Mouse (Mus musculus) forebrain, postnatal 0 days (tissue): Measurements from ENCODE around the gene Atg9a. TPM values are rescaled to one million over a fixed set of nuclear protein-coding genes. Genes with fewer than 3 reads are reported as not detected.

ENCODE experiments used
- ATAC-seq: fragments of 200-750 bp; cut with Nextera tagmentation; 2 replicates; pipeline ENCODE4 v1.8.0; 2017; ENCODE audit warnings: mild to moderate bottlenecking, moderate library complexity
- DNase-seq: peaks from one replicate; pipeline ENCODE4 v3.0.0-alpha.2; 2015
- H3K27ac ChIP-seq: fragments of 300-500 bp; sonication (generic); 2 replicates; pipeline ENCODE4 v1.5.1; 2014; ENCODE audit warnings: low read depth, mild to moderate bottlenecking, antibody characterized with exemption, low read length, moderate library complexity, mixed read lengths
- H3K27me3 ChIP-seq: fragments of 300-500 bp; sonication (generic); 2 replicates; pipeline ENCODE4 v1.6.1; 2014; ENCODE audit warnings: mild to moderate bottlenecking, low read length, mixed read lengths; ENCODE audit not compliant: insufficient read depth
- H3K36me3 ChIP-seq: fragments of 300-500 bp; sonication (generic); 2 replicates; pipeline ENCODE4 v1.6.1; 2014; ENCODE audit warnings: mild to moderate bottlenecking, moderate library complexity; ENCODE audit not compliant: insufficient read depth
- H3K4me1 ChIP-seq: fragments of 300-500 bp; sonication (generic); 2 replicates; pipeline ENCODE4 v1.6.1; 2014; ENCODE audit warnings: antibody characterized with exemption; ENCODE audit not compliant: insufficient read depth
- H3K4me2 ChIP-seq: fragments of 300-500 bp; sonication (generic); 2 replicates; pipeline ENCODE4 v1.6.1; 2014; ENCODE audit warnings: low read depth, mild to moderate bottlenecking, moderate library complexity
- H3K4me3 ChIP-seq: fragments of 300-500 bp; sonication (generic); 2 replicates; pipeline ENCODE4 v1.5.1; 2014; ENCODE audit warnings: low read depth, low read length, mixed read lengths
- H3K9ac ChIP-seq: fragments of 300-500 bp; sonication (generic); 2 replicates; pipeline ENCODE4 v1.6.1; 2014; ENCODE audit warnings: mild to moderate bottlenecking
- H3K9me3 ChIP-seq: fragments of 300-500 bp; sonication (generic); 2 replicates; pipeline ENCODE4 v1.6.1; 2016; ENCODE audit warnings: low read length
- CTCF ChIP-seq: sonication (generic); IDR thresholded peaks from 2 replicates; pipeline ENCODE4 v1.5.1; 2016; ENCODE audit warnings: antibody characterized with exemption, control low read depth, low read depth
- WGBS: fragments of 180-500 bp; shearing (Covaris S2); extraction: QIAGEN DNeasy Blood & Tissue Kit; methylation state at CpG from one replicate; pipeline ENCODE4 v1.1.7; 2014; 5-methylcytosine and 5-hydroxymethylcytosine counted together
- polyA plus RNA-seq: library from polyadenylated mRNA; unstranded; fragments of >200 nt; fragmentation: Nextera tagmentation; extraction: Ambion mirVana; gene quantifications from 2 replicates; pipeline ENCODE4 v1.2.1, GENCODE M21; 2015
- total RNA-seq: library from RNA; depleted of rRNA; stranded (reverse); fragments of >200 nt; gene quantifications from 2 replicates; pipeline ENCODE4 v1.2.3, GENCODE M21; 2014

Atg9a gene
- total and polyA plus RNA-seq, 2 experiments from 2014 or later = 57.9 to 76.1 TPM

DNA sequence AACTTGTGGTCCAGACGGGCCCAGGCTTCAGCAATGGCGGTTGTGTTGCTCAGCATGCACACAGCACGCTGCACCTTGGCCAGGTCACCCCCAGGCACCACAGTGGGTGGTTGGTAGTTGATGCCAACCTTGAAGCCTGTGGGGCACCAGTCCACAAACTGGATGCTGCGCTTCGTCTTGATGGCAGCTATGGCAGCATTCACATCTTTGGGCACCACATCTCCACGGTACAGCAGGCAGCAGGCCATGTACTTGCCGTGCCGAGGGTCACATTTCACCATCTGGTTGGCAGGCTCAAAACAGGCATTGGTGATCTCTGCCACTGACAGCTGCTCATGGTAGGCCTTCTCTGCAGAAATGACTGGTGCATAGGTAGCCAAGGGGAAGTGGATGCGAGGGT, 23.8 kb upstream of the Atg9a start:
- DNase-seq = no peak
- 90% methylated on average over 9 of the region's 9 CpGs for WGBS
- no peak for TF ChIP-seq CTCF

DNA sequence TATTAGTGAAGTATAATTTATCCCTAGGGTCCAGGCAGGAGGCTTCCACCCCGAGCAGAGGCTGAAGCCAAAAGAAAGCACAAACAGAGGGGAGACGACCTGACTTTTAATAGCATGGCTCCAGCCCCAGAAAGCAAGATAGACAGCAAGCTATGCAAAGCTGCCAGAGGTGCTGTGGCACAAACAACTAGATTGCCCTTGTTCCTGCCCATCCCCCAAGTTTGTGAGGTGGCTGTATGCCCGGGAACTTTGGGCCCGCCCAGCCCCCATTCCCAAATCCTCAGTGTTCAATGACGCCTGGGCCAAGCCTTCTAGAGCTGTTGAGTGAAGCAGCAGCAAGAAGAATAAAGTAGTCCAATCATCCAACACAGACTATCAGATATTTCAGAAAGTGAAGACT, 22.9 kb upstream of the Atg9a start:
- Histone ChIP-seq H3K4me3 (no peak overlapping the region), H3K9ac (no peak overlapping the region), H3K27ac (no peak overlapping the region), H3K4me2 (no peak overlapping the region), H3K4me1 (peaks cover 13% of the 10 kb centered on the region), H3K27me3 (peaks cover 3% of the 10 kb centered on the region; the same call in 1 of the 2 replicates), H3K9me3 (no peaks in the 10 kb centered on the region), H3K36me3 (peaks cover 38% of the 10 kb centered on the region)
- ATAC-seq (no peak), DNase-seq (no peak)
- 61% methylated on average over 5 of the region's 5 CpGs for WGBS
- TF ChIP-seq CTCF = no peak

More for the DNA sequence above, 23.8 kb upstream of the Atg9a start:
- peaks cover 13% of the 10 kb centered on the region for H3K4me1 ChIP-seq
- no peak overlapping the region for H3K4me2 ChIP-seq
- no peak overlapping the region for H3K9ac ChIP-seq
- H3K4me3 ChIP-seq = no peak overlapping the region
- H3K9me3 ChIP-seq = no peaks in the 10 kb centered on the region
- H3K27me3 ChIP-seq = peaks cover 12% of the 10 kb centered on the region
- ATAC-seq = no peak
- no peak overlapping the region for H3K27ac ChIP-seq
- peaks cover 38% of the 10 kb centered on the region for H3K36me3 ChIP-seq

DNA sequence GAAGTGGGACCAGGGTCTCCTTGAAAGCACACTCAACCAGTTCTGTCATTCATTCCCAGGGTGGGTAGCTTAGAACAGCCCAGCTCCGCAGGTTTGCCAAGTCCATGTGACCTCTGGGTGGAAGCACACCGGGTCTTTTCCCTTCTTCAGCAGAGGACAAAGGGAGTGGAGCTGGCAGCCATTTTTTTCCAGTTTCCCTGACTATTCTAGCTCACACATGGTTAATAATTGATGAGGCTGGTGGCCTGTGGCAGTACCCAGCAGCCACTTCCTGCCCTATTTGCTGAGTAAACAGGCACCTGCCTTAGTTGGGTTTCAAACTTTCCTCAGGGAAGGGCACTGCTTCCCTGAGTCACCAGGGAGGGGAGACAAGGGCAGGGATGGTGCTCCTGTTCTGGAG, 22.4 kb upstream of the Atg9a start:
- 78% methylated on average over 2 of the region's 2 CpGs for WGBS
- H3K36me3 ChIP-seq = peaks cover 38% of the 10 kb centered on the region
- no peak overlapping the region for H3K9ac ChIP-seq
- ATAC-seq (no peak), DNase-seq (no peak)
- TF ChIP-seq CTCF = no peak
- H3K4me2 ChIP-seq = no peak overlapping the region
- H3K4me1 ChIP-seq = peaks cover 16% of the 10 kb centered on the region
- no peaks in the 10 kb centered on the region for H3K27me3 ChIP-seq
- H3K9me3 ChIP-seq = no peaks in the 10 kb centered on the region
- H3K4me3 ChIP-seq = no peak overlapping the region
- H3K27ac ChIP-seq = no peak overlapping the region

DNA sequence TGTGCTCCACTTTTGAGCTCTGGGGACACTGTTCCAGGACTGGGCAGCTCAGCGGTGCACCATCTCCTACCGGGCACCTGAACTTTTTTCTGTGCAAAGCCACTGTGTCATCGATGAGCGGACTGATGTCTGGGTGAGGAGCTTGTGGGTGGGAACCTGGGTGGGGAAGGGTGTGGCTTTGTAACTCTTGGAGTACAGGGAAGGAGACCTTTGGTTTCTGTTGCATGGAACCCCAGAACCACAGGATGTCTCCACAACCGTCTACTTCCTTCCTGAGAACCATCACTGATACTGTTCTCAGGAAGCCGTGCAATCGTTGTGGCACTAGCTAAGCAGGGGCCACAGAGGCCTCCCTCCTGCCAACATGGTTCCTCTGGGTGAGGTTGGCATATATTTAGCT, 21.1 kb upstream of the Atg9a start:
- Histone ChIP-seq H3K4me1 (peaks cover 18% of the 10 kb centered on the region; the same call in 1 of the 2 replicates), H3K27me3 (no peaks in the 10 kb centered on the region), H3K4me2 (no peak overlapping the region), H3K9ac (no peak overlapping the region), H3K4me3 (no peak overlapping the region), H3K36me3 (peaks cover 38% of the 10 kb centered on the region), H3K9me3 (no peaks in the 10 kb centered on the region), H3K27ac (no peak overlapping the region)
- no peak for TF ChIP-seq CTCF
- 95% methylated on average over 7 of the region's 7 CpGs for WGBS
- DNase-seq (no peak), ATAC-seq (no peak)

DNA sequence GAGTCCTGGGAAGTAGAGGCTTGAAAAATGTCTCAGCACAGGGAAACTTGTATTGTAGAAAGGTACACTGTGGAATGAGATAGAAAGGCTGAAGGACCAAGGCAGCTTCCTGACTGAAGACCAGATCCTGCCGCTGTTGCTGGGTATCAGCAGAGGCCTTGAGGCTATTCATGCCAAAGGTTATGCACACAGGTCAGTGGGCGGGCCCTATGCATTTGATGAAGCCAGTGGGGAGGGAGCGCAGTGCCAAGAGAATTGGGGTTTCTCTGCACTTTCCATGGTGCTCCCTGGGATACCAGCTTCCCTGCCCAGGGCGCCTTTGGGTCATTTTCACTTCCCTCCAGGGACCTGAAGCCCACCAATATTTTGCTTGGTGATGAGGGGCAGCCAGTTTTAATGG, 20.5 kb upstream of the Atg9a start:
- 88% methylated on average over 4 of the region's 4 CpGs for WGBS
- H3K27ac ChIP-seq = no peak overlapping the region
- H3K36me3 ChIP-seq = peaks cover 38% of the 10 kb centered on the region
- H3K4me2 ChIP-seq = no peak overlapping the region
- no peaks in the 10 kb centered on the region for H3K27me3 ChIP-seq
- no peak overlapping the region for H3K9ac ChIP-seq
- no peak for TF ChIP-seq CTCF
- H3K9me3 ChIP-seq = no peaks in the 10 kb centered on the region
- ATAC-seq (no peak), DNase-seq (no peak)
- H3K4me1 ChIP-seq = peaks cover 18% of the 10 kb centered on the region; the same call in 1 of the 2 replicates
- no peak overlapping the region for H3K4me3 ChIP-seq

DNA sequence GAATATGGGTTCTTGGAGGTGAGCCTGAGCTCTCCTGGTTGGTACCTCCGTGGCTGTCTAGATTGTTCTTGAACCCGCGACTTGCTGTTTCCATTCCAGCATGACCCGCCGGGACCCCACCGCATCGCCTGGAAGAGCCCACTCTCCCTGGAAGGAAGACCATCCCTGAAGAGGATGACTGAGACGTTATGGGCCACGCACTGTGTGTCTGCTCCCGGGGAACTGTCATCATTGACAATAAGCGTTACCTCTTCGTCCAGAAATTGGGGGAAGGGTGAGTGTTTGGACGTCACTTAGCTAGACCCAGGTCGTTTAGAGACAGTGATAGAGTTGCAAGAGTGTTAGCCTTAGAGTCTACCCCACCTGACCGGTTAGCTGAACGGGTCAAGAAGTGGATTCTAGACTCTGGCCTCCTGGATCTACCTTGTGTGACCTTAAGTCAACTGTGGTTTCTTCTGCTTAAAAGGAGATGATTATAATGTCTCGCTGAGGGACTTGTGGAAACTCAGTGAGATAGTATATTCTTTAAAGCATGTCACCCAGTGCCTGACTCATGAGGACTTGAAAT, 19.2 kb upstream of the Atg9a start:
- peak overlapping the region; percentile 89 for H3K9ac ChIP-seq
- ATAC-seq = no peak; the same call in 1 of the 2 replicates
- peak overlapping the region; percentile 74 for H3K4me2 ChIP-seq
- H3K27me3 ChIP-seq = no peaks in the 10 kb centered on the region
- no peaks in the 10 kb centered on the region for H3K9me3 ChIP-seq
- peak overlapping the region; percentile 84 for H3K4me3 ChIP-seq
- peaks cover 38% of the 10 kb centered on the region for H3K36me3 ChIP-seq
- no peak for TF ChIP-seq CTCF
- H3K4me1 ChIP-seq = peaks cover 18% of the 10 kb centered on the region; the same call in 1 of the 2 replicates
- DNase-seq = no peak
- H3K27ac ChIP-seq = peak overlapping the region; percentile 62; the same call in 1 of the 2 replicates
- 16% methylated on average over 17 of the region's 17 CpGs for WGBS

DNA sequence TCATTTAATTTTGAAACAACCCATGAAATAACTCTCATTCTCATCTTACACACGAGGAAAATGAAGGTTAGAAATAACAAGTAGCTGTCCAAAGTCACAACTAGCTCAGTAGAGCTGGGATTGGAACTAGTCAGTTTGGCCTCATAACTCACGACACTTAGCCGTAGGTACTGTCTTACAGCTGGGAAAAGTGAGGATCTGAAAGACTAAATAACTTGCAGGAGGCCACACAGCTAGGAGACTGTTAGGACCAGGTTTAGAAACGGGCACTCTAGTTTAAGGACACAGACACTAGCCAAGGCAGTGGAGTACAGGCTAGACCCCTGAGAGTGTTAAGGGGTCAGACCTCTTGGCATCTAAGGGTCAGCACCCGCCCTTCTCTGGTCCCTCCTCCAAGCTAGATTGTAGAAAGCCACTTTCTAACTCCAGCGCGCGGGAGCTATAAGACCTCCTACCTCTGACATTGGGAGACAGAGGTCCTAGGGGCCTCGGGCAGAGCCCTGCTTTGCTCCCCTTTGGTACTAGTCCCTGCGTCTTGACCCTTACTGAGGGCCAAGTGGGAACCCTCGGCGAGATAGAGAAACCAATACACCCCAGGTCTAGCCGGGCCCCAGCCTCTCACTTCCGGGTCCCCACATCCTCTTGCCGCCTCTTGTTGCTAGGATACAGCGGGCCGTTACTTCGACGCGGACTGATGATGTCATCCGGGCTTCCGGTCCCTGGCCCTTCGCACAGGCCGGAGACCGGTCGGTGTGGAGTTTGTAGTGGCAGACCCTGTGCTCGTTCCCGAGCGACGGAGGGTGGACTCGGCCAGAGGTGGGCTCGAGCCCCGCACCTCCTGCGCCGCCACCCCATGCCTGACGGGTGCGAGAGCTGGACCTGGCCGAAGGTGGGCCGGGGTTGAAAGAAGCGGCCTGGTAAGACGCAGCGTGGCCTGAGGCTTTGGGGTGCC, 18.4 kb upstream of the Atg9a start, which contains the start of the genes Glb1l and Stk16:
Gene Glb1l, minus strand, starts transcription at position 678 of the 952 bp plus-strand sequence.
Gene Stk16, plus strand, starts transcription at position 703 of the 952 bp plus-strand sequence.
- peak; percentile 97 for ATAC-seq
- no peak for TF ChIP-seq CTCF
- peak within 1 kb of the TSS; percentile 84 for H3K4me3 ChIP-seq
- WGBS = 7% methylated on average over 42 of the region's 42 CpGs
- peak within 1 kb of the TSS; percentile 89 for H3K9ac ChIP-seq
- peak within 1 kb of the TSS; percentile 74 for H3K4me2 ChIP-seq
- no peaks in the 10 kb centered on the region for H3K9me3 ChIP-seq
- peaks cover 18% of the 10 kb centered on the region; the same call in 1 of the 2 replicates for H3K4me1 ChIP-seq
- no peaks in the 10 kb centered on the region for H3K27me3 ChIP-seq
- H3K36me3 ChIP-seq = peaks cover 33% of the 10 kb centered on the region
- H3K27ac ChIP-seq = peak within 1 kb of the TSS; percentile 62; the same call in 1 of the 2 replicates
- peak; percentile 96 for DNase-seq
